Mouse (Mus musculus): Measurements from ENCODE around the gene Creb5.

Creb5 gene

GRCm38 (mm10) chr6:53447479-53447878, 160.4 kb downstream of the Creb5 start:
- DNase-seq = no peak

DNA sequence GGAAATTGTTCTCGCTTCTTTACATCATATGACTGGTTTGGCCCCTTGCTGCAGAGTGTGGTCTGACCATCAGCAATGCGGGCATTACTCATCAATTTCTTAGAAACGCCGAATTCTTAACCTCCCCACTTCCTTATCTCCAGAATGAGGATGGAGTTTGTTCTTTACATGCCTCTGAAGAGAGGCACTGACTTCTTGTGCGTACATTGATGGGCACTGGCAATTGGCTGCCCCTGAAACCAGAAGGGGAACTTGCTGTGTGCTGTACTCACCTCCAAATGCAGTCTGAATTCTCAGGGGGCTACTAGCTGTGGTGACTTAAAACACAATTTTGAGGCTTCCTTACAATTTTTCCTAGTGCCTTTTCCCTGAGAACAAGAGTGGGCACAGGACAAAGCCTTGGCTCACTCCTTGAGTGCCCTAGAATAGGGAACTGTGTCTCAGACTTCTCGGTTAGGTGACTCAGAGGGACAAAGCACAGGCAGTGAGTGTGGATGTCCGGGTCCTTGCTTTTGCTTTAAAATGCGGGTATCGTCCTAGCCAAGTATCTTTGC, 161.3 kb downstream of the Creb5 start:
- no peak for DNase-seq

DNA sequence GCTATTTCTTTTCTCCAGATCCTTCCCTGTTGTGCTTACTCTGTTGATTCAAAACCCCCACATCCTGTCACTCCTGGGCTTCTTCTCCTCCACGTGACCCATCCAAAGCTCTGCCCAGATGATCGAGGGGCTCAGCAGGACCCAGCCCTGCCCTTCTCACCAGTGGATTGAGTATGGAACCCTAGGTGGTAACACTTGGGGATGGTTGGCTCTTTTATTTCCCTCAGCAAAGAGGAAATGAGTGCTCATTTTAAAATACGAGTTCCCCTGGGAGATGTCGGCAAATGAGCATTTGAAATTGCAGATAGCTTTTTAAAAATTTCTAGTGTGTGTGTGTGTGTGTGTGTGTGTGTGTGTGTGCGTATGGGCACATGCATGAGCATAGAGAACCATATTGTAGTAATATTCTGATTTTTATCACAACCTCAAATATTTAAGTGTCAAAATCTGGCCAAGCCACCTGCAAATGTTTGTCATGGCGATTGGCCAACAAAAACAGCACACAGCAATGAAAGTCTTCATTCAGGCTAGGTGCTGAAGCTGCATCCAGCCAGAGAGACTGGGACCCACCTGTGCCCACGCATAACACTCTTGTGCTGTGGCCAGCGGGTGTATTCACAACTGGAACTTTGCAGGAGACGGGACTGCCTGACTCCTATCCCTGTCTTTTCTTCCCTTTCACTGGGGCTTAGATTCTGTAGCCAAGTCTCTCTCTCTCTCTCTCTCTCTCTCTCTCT, 162.5 kb downstream of the Creb5 start:
- peak; percentile 35 to 46 for DNase-seq

GRCm38 (mm10) chr6:53450494-53450893, 163.4 kb downstream of the Creb5 start:
- DNase-seq = no peak

DNA sequence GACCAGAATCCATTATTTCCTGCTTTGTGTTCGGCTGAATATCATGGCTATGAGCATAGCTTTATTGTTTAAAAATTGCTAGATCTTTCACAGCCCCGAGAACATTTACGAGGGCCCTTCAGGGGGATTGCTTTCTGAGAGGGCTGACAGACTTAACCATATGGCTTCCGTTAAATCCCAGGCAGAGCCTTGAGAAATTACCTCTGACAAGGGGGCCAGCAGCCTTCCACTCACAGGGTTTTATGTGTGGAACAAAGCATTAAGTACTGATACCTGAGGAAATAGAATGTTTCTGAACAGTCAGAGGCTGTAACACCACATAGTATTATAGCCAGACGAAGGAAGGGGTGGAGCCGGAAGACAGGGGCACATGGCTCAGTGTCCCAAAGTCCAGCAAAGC, 165.2 kb downstream of the Creb5 start:
- DNase-seq = no peak

DNA sequence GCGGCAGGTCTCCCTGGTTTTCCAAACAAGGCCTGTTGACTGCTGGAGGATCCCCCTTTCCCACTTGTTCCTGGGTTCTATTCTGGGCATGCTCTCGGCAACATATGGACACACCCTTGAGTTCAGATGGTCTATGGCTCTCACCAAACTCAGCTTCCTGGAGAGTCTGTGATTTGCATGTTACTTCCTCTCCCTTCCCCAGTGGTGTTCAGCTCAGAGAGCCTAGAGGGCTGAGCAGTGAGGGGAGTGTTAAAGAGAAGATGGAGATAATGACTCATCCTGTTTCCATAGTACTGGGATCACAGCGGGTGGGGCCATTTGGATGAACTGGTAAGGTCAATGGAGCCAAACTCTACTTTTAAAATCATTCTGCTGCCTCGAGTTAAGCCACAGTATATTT, 168.4 kb downstream of the Creb5 start:
- no peak for DNase-seq

GRCm38 (mm10) chr6:53456111-53456510, 169.0 kb downstream of the Creb5 start:
- no peak for DNase-seq

GRCm38 (mm10) chr6:53459995-53460747, 173.1 kb downstream of the Creb5 start:
- no peak for DNase-seq

DNA sequence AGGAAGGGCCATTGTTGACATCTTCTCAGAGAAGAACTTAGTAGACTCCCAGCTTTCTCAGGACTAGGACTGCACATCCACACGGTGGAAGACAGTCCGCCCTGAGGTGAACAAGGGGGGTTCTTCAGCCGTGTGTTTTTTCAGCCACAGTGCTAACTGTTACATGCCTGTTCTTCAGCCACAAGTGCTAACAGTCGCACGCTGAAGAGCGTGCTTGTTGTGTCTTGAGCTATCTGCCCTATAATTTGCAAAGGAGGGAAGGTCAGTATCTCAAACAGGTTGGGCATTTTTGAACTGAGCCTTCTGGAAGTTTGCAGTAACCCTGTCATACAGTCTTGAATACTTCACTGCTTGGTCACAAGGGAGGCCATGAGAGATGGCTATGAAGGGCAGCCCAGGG, 174.0 kb downstream of the Creb5 start:
- DNase-seq = no peak

DNA sequence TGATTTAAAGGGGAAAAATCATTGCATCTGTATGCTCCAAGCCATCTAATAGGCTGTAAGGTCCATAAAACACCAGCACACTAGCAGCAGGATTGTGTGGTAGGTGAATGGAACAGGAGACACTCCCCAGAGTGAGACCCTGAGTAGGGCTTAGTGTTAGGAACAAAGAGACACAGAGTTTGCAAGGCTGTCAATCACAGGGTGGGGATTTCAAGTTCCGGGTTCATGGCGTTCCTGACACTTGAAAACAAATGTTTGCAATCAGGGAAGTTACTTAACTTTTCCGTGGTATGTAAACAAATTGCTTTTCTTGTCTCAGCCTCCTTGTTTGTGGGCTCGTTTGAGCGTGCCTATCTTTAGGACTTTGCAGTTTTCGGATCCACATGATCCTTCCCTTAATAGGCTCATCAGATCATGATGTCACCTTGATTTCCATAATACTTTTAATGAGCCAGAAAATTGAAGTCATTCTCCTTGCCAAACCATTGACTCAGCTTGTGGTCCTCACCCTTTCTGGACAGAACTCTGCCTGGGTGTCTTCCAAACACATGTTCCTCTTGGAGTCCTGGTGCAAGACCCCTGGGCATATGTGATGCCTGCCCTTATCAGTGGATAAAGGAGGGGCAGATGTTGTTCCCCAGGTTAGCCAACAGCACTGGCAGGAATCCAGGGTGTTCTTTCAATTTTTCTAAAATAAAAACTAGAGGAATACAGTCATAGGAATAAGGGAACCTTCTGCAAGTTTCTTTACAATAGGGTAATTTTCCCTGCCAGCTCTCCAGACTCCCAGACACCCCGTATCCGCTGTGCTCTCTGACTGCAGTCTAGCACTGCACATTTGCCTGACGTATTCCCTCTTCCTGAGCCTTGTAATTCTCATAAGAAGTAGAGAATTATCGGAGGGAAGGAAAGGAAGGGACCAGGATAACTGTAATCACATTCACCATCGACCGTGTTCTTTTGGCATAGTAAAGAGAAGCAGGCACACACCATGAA, 175.0 kb downstream of the Creb5 start:
- DNase-seq = no peak

DNA sequence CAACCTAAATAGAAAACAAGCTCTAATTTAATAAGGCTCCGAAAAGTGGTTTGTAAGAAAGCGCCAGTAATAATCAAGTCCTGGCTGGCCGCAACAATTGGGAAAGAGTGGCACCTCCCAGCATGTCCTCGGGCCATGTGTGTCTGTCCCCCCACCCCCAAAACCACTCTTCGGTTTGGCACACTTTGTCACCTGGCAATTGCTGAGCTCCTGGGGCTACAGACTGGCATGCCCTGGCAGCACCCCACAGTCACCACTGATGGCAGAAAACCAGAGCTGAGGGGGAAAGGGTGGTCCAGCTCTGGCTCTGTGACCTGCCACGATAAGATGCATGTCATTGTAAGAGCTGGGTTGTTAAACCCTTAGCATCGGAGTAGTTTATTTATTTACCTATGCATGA, 175.7 kb downstream of the Creb5 start:
- DNase-seq = no peak

DNA sequence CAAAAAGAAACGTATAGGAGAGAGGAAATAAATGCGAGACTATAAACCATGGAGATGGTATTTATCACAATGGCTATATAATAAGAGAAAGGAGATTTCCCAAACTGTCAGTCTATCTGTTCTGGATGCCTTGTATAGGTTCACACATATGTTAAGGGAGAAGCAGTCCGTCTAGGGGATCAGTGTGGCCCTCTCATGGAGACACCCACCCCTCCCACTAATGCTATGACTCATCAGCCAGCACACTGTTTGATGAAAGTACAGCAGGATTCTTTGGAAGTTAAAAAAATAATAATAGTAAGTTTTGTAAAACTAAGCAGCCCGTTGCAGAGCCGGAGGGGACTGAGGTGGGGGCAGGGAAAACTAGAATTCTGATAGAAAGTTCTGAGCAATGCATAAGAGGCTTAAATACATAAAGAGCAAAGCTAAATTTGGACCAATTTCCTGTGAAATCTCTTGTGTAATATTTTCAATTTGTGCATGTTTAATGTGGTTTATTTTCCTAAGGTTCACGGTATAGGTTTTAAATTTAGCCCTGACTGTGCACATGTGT, 176.3 kb downstream of the Creb5 start:
- DNase-seq = no peak

DNA sequence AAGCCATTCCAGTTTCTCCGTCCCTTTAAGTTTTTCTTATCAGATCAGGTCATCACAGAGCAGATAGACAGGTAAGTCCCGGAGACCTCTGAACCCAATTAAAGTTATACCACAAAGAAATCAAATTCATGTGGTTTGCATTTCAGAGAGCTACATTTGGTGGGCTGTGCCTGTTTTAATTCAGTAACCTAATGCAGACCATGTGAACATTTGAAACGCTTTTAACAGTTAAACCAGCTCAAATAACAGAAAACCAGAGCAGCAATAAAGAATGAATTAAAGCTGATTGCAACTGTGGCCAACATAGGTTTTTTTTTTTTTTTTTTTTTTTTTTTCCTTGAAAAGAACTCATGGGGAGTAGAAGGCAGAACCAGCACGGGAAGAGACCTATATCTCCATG, 182.1 kb downstream of the Creb5 start:
- DNase-seq = no peak

- no peak for DNase-seq
These were observed 182.6 kb downstream of the Creb5 start for GRCm38 (mm10) chr6:53469703-53470102.

DNA sequence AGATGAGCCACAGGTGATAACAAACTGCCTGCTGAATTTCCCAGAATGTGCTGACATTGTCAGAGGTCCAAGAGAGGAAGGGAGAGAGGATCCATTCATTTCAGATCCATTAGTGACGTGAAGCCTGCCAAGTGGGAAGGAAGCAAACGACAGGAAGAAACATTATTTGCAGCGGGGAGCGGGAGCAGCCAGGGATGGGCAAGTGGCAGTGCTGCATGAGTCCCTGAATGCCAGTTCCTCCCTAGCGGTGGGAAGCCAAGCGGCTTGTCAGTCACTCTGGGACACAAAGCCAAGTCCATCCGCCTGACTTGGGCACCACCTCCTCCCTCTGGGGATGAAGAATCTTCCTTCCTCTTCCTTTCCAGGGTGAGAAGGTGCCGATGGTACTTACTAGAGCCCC, 183.5 kb downstream of the Creb5 start:
- DNase-seq = peak; percentile 23 to 47

- no peak for DNase-seq
These were observed 184.0 kb downstream of the Creb5 start for GRCm38 (mm10) chr6:53470999-53471591.

DNA sequence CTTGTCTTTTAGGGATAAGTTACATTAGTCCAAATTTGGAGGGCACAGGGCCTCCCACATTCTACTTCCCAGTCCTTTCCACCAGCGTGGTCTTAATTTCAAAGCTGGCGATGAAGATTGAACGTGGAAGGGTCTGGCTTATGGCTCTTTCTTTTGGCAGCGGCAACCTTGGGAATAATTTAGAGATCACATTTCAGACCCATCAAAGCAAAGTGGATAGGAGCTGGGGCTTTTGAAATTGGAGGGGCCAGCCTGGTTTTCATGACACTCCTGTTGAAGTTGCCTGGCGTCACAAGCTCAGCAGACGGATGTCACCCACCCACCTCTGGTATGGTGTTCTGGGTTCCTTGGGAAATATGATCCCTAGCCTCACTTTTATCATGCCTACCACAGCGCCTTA, 185.7 kb downstream of the Creb5 start:
- no peak for DNase-seq

DNA sequence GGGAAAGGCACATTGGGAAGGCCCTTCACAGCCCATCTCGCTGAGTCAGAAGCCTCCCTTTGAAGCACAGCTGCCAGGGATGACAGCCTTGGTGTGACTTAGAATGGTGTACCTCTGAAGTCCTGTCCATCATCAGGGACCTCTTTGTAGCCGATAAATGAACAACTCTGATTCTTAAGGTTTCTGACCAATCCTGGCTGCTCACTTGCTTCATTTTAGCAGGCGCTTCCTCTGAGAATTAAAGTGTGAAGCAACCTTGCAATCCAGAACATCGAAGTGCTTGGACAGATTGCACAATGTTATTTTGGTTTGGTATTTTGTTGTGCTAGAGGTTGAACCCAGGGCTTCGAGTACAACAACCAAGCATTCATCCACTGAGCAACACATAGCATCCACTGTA, 190.4 kb downstream of the Creb5 start:
- no peak for DNase-seq

GRCm38 (mm10) chr6:53490917-53491316, 203.8 kb downstream of the Creb5 start:
- DNase-seq = no peak

GRCm38 (mm10) chr6:53491331-53491730, 204.3 kb downstream of the Creb5 start:
- DNase-seq = no peak

- DNase-seq = no peak
These were observed 206.8 kb downstream of the Creb5 start for GRCm38 (mm10) chr6:53493864-53494263.

GRCm38 (mm10) chr6:53495667-53496066, 208.6 kb downstream of the Creb5 start:
- DNase-seq = no peak
